ENCODE assay signal across 8 mouse cellular contexts in genomic region chr3:122421042-122421702, GRCm38 (mm10).
DNase-seq lines count a peak whose midpoint lies in the region; ATAC-seq and TF ChIP-seq lines count a peak whose summit lies in the region.

No protein-coding gene starts in this region.

- H3K4me2 ChIP-seq in lung, postnatal 0 days (replicated peaks; ENCODE audit: low read depth, low read length): peak overlapping the region; percentile 85
- peak overlapping the region; percentile 92 for H3K4me2 ChIP-seq in limb, embryonic 14.5 days (replicated peaks; ENCODE audit: low read depth, low read length, severe bottlenecking)
- H3K4me2 ChIP-seq in stomach, embryonic 14.5 days (replicated peaks; ENCODE audit: low read depth, low read length): peak overlapping the region; percentile 92

- no peaks in the 10 kb centered on the region for H3K9me3 ChIP-seq in lung, postnatal 0 days (ENCODE audit: low read length)
- H3K9me3 ChIP-seq in limb, embryonic 14.5 days (ENCODE audit: control insufficient read depth, low read length): no peaks in the 10 kb centered on the region
- H3K9me3 ChIP-seq in stomach, embryonic 14.5 days (ENCODE audit: control insufficient read depth, low read depth, low read length): no peaks in the 10 kb centered on the region

- no peak for ATAC-seq in lung, postnatal 0 days
- ATAC-seq in limb, embryonic 14.5 days (ENCODE audit: low FRiP score, low read depth): no peak
- no peak for ATAC-seq in stomach, embryonic 14.5 days (ENCODE audit: insufficient number of reproducible peaks, insufficient read depth, low FRiP score, low read depth)

- peaks cover 3% of the 10 kb centered on the region; the same call in 1 of the 2 replicates for H3K4me1 ChIP-seq in lung, postnatal 0 days (ENCODE audit: insufficient read depth, low read depth, low read length)
- H3K4me1 ChIP-seq in limb, embryonic 14.5 days (ENCODE audit: control insufficient read depth, insufficient read depth, low read length): peaks cover 3% of the 10 kb centered on the region; the same call in 1 of the 2 replicates
- no peaks in the 10 kb centered on the region for H3K4me1 ChIP-seq in stomach, embryonic 14.5 days (ENCODE audit: control insufficient read depth, insufficient read depth, low read length)

- no peaks in the 10 kb centered on the region for H3K36me3 ChIP-seq in lung, postnatal 0 days (ENCODE audit: insufficient read depth, low read length)
- no peaks in the 10 kb centered on the region for H3K36me3 ChIP-seq in limb, embryonic 14.5 days (ENCODE audit: control insufficient read depth, insufficient read depth, low read length)
- H3K36me3 ChIP-seq in stomach, embryonic 14.5 days (ENCODE audit: control insufficient read depth, insufficient read depth, low read length): no peaks in the 10 kb centered on the region

- peak; percentile 49 for DNase-seq in adrenal gland, adult 2 months
- no peak for DNase-seq in adrenal gland, postnatal 25 days
- no peak for DNase-seq in lung, postnatal 0 days (ENCODE audit: low spot score)
- DNase-seq in lung, postnatal 4 days: no peak
- DNase-seq in limb, embryonic 14.5 days (ENCODE audit: low spot score): no peak
- DNase-seq in retina, embryonic 14.5 days (ENCODE audit: low spot score): no peak
- no peak for DNase-seq in frontal cortex, postnatal 25 days (ENCODE audit: low spot score in 2 of 2)

- H3K9ac ChIP-seq in lung, postnatal 0 days (replicated peaks; ENCODE audit: low read depth): peak overlapping the region; percentile 84
- 0 out of 2 replicates have a peak overlapping the region, but pooled peaks have one; percentile 71 for H3K9ac ChIP-seq in limb, embryonic 14.5 days (ENCODE audit: low read depth, low read length, severe bottlenecking)
- H3K9ac ChIP-seq in stomach, embryonic 14.5 days (replicated peaks; ENCODE audit: low read depth, low read length): no peak overlapping the region

- WGBS in lung, postnatal 0 days: 19% methylated on average over 13 of the region's 13 CpGs
- WGBS in limb, embryonic 14.5 days: 19% methylated on average over 13 of the region's 13 CpGs
- WGBS in stomach, embryonic 14.5 days: 22% methylated on average over 13 of the region's 13 CpGs

- no peak for TF ChIP-seq POLR2A in limb, embryonic 14.5 days (IDR thresholded peaks at IDR 0.05; ENCODE audit: borderline replicate concordance, extremely low read depth, insufficient read depth, insufficient read length)

- no peak for TF ChIP-seq EP300 in lung, postnatal 0 days (IDR thresholded peaks at IDR 0.05)

- H3K27me3 ChIP-seq in lung, postnatal 0 days (replicated peaks; ENCODE audit: insufficient read depth, low read length): no peaks in the 10 kb centered on the region
- H3K27me3 ChIP-seq in limb, embryonic 14.5 days (ENCODE audit: control insufficient read depth, insufficient read depth, low read length): no peaks in the 10 kb centered on the region
- no peaks in the 10 kb centered on the region for H3K27me3 ChIP-seq in stomach, embryonic 14.5 days (ENCODE audit: control insufficient read depth, insufficient read depth, low read length)

- 0 out of 2 replicates have a peak overlapping the region, but pooled peaks have one; percentile 95 for H3K27ac ChIP-seq in lung, postnatal 0 days (ENCODE audit: low read length)
- H3K27ac ChIP-seq in limb, embryonic 14.5 days (replicated peaks; ENCODE audit: low read depth, low read length): no peak overlapping the region
- no peak overlapping the region for H3K27ac ChIP-seq in stomach, embryonic 14.5 days (ENCODE audit: low read length)

- peak overlapping the region; percentile 74 for H3K4me3 ChIP-seq in lung, postnatal 0 days (ENCODE audit: low read depth, low read length)
- peak overlapping the region; percentile 56 for H3K4me3 ChIP-seq in limb, embryonic 14.5 days (replicated peaks; ENCODE audit: low read length)
- H3K4me3 ChIP-seq in stomach, embryonic 14.5 days (ENCODE audit: low read depth, low read length): peak overlapping the region; percentile 66; the same call in 1 of the 2 replicates

- no peak for TF ChIP-seq CTCF in lung, postnatal 0 days (IDR thresholded peaks at IDR 0.05)
